Mouse (Mus musculus): ENCODE measurements around the gene Sestd1.

GRCm38 (mm10) chr2:77212885-77213284 lies 67.5 kb downstream of the Sestd1 start:
- TF ChIP-seq CTCF (IDR thresholded peaks at IDR 0.05; ENCODE audit: low read depth, low read length) (no peak), POLR2A (IDR thresholded peaks at IDR 0.05; ENCODE audit: extremely low read depth, insufficient read depth, low read length) (no peak)

Measured in liver, adult 2 months (tissue).